Mouse (Mus musculus): ENCODE measurements around the gene Galnt16. TPM values are rescaled to one million over a fixed set of nuclear protein-coding genes. Genes with fewer than 3 reads are reported as not detected.

The Galnt16 gene
- total RNA-seq, 2 experiments from 2014 or later, result 7.1 to 8.8 TPM

DNA sequence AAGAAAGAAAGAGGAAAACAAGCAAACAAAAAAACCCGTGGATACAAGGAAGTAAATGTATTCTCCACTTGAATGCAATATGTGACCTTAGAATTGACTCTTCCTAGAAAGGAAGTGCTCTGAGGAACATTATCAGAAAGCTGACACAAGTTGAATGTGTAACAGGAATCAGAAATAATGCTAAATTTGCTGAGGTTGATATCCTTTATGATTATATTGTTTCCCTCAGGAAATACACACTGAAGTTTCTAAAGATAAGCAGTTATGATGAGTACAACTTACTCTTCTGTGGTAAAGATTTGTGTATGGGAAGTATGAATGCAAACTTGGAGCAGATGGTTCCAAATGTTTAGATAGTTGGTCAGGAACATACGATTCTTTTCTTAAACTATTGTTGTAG, 150.3 kb downstream of the Galnt16 start:
- DNase-seq, result no peak

DNA sequence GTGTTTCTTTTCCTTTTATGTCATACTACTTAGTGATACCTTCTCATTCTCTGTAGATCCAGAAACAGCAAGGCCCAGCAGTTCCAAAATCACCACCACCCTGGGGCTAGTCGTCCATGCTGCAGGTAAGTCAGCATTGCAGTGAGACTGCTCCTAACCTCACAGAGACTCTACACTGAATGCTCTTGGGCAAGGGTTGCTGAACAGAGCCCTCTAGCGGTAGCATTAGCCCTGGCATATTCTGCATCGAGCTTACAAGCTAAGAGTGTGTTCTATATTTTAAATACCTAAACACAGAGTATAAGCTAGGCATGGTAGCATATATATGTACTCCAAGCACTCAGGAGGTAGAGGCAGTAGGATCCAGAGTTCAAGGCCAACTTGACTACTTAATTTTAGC, 155.1 kb downstream of the Galnt16 start:
- peak; percentile 59 to 67 for DNase-seq

Other genes with a start within 250 kb of the Galnt16 start
- gene Dcaf5, start 81.7 kb upstream of the Galnt16 start, total RNA-seq (2021), result 10 to 100 TPM; 32.1 to 33.1 TPM
- 10 to 100 TPM; 18.6 to 20.2 TPM for gene Exd2, start 55.2 kb upstream of the Galnt16 start, total RNA-seq (2021)
- 10 to 100 TPM; 41.8 to 57.6 TPM for gene Slc39a9, start 125.6 kb downstream of the Galnt16 start, total RNA-seq (2021)
- gene Erh, start 126.1 kb downstream of the Galnt16 start, total RNA-seq (2021), result 10 to 100 TPM; 47.4 to 56.1 TPM
- not detected for gene Plekhd1, start 174.3 kb downstream of the Galnt16 start, total RNA-seq (2021)
- gene Ccdc177, start 242.4 kb downstream of the Galnt16 start, total RNA-seq (2021), result not detected